ENCODE assay signal across 24 mouse cellular contexts in the genomic region with DNA sequence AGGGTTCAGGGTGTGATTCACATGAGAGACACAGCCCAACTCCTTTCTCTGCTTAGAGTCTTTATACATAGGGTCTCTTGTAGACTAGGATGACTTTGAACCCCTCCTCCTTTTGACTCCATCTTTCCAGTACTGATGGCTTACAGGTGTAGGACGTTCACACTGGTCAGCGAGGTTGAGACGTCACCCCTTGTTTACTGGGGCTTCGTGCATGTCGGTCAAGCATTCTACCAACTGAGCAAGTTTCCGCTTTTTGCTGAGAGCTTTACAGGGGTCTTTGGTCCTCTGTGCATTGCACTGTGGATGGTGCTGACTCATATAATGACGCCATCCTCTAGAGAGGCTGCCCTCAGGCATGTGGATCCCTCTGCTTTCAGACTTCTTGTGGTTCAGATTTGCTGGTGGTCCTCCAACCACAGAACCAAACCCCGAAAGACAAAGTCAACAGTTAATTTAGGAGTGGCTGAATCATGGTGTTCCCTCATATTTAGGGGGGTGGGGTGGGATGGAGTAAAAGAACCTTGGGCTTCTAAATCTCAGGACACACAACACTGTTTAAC. TPM values are rescaled to one million over a fixed set of nuclear protein-coding genes. Genes with fewer than 3 reads are reported as not detected.
DNase-seq lines count a peak whose midpoint lies in the region; ATAC-seq and TF ChIP-seq lines count a peak whose summit lies in the region.
"Had no signal": no experiment of that assay in that cellular context is flagged by ENCODE, and none has a peak within 500 bp of the region (broad histone marks: within the 10 kb centered on the region; RNA-seq: fewer than 3 reads in every experiment).

No protein-coding gene starts in this region.

- H3K9ac ChIP-seq in heart, embryonic 11.5 days (ENCODE audit: low read depth, low read length): no peak overlapping the region
- no peak overlapping the region for H3K9ac ChIP-seq in stomach, embryonic 16.5 days (ENCODE audit: low read length)
- no peak overlapping the region for H3K9ac ChIP-seq in stomach, postnatal 0 days (ENCODE audit: low read length)
- H3K9ac ChIP-seq in embryonic facial prominence, embryonic 15.5 days: no peak overlapping the region
- H3K9ac ChIP-seq: embryonic facial prominence, embryonic 12.5 days; forebrain, postnatal 0 days; heart, embryonic 13.5 days; hindbrain, embryonic 14.5 days had no signal

- ATAC-seq in heart, embryonic 11.5 days (replicated peaks; ENCODE audit: insufficient number of reproducible peaks, low FRiP score, low TSS enrichment): no peak
- 0 out of 2 replicates have a peak, but pooled peaks have one; percentile 5 for ATAC-seq in stomach, embryonic 16.5 days (ENCODE audit: insufficient read depth, low FRiP score)
- no peak for ATAC-seq in stomach, postnatal 0 days (ENCODE audit: low FRiP score, low TSS enrichment)
- 0 out of 2 replicates have a peak, but pooled peaks have one; percentile 29 for ATAC-seq in embryonic facial prominence, embryonic 15.5 days (ENCODE audit: insufficient number of reproducible peaks, low FRiP score, low TSS enrichment, low read depth)
- ATAC-seq: CD4-positive, CD25-positive, alpha-beta regulatory T cell, adult 4 months; forebrain, embryonic 14.5 days; forebrain, postnatal 0 days; inflammation-experienced regulatory T-cells, adult 6 months; intestine, embryonic 16.5 days had no signal

- H3K36me3 ChIP-seq in heart, embryonic 11.5 days (ENCODE audit: control insufficient read depth, insufficient read depth, low read length): no peaks in the 10 kb centered on the region
- no peaks in the 10 kb centered on the region for H3K36me3 ChIP-seq in stomach, embryonic 16.5 days (ENCODE audit: control insufficient read depth, insufficient read depth, low read length)
- H3K36me3 ChIP-seq in stomach, postnatal 0 days (ENCODE audit: control insufficient read depth, insufficient read depth, low read length): no peaks in the 10 kb centered on the region
- H3K36me3 ChIP-seq in embryonic facial prominence, embryonic 15.5 days: no peaks in the 10 kb centered on the region
- H3K36me3 ChIP-seq: embryonic facial prominence, embryonic 12.5 days; heart, embryonic 13.5 days had no signal

- no peaks in the 10 kb centered on the region for H3K27me3 ChIP-seq in heart, embryonic 11.5 days (ENCODE audit: control insufficient read depth, insufficient read depth, low read length)
- H3K27me3 ChIP-seq in stomach, embryonic 16.5 days (ENCODE audit: control insufficient read depth, insufficient read depth, low read length): no peaks in the 10 kb centered on the region
- H3K27me3 ChIP-seq in stomach, postnatal 0 days (ENCODE audit: control insufficient read depth, insufficient read depth, low read length): no peaks in the 10 kb centered on the region
- no peaks in the 10 kb centered on the region for H3K27me3 ChIP-seq in embryonic facial prominence, embryonic 15.5 days
- H3K27me3 ChIP-seq: embryonic facial prominence, embryonic 12.5 days; heart, embryonic 13.5 days had no signal

- H3K4me1 ChIP-seq in heart, embryonic 11.5 days (ENCODE audit: control insufficient read depth, insufficient read depth, low read length): no peaks in the 10 kb centered on the region
- H3K4me1 ChIP-seq in stomach, embryonic 16.5 days (ENCODE audit: control insufficient read depth, insufficient read depth, low read length): no peaks in the 10 kb centered on the region
- no peaks in the 10 kb centered on the region for H3K4me1 ChIP-seq in stomach, postnatal 0 days (replicated peaks; ENCODE audit: control insufficient read depth, insufficient read depth)
- no peaks in the 10 kb centered on the region for H3K4me1 ChIP-seq in embryonic facial prominence, embryonic 15.5 days
- H3K4me1 ChIP-seq: embryonic facial prominence, embryonic 12.5 days had no signal

- no peaks in the 10 kb centered on the region for H3K9me3 ChIP-seq in heart, embryonic 11.5 days (replicated peaks; ENCODE audit: control insufficient read depth, low read length)
- no peaks in the 10 kb centered on the region for H3K9me3 ChIP-seq in stomach, embryonic 16.5 days (replicated peaks; ENCODE audit: control insufficient read depth, low read length)
- no peaks in the 10 kb centered on the region for H3K9me3 ChIP-seq in stomach, postnatal 0 days (ENCODE audit: control insufficient read depth, low read length)
- no peaks in the 10 kb centered on the region for H3K9me3 ChIP-seq in embryonic facial prominence, embryonic 15.5 days (replicated peaks)
- H3K9me3 ChIP-seq: embryonic facial prominence, embryonic 12.5 days; heart, embryonic 13.5 days had no signal

- DNase-seq in heart, adult 11 months: peak; percentile 63
- DNase-seq in stomach, postnatal 0 days (ENCODE audit: low spot score): no peak
- no peak for DNase-seq in urinary bladder, postnatal 36 days (ENCODE audit: low spot score in 2 of 2)
- DNase-seq: adrenal gland, postnatal 10 days; adrenal gland, postnatal 36 days; cerebellum, adult 18-20 months; cerebellum, adult 9-10 months; cerebellum, postnatal 14 days; forebrain, postnatal 0 days; gastrocnemius, adult 2 months; gastrocnemius, postnatal 14 days; heart, adult 18-20 months; heart, postnatal 14 days; heart, postnatal 4 days had no signal

- H3K4me3 ChIP-seq in heart, embryonic 11.5 days (ENCODE audit: low read depth, low read length): no peak overlapping the region
- no peak overlapping the region for H3K4me3 ChIP-seq in stomach, embryonic 16.5 days (replicated peaks; ENCODE audit: low read length)
- H3K4me3 ChIP-seq in stomach, postnatal 0 days (ENCODE audit: low read depth, low read length): no peak overlapping the region
- H3K4me3 ChIP-seq in embryonic facial prominence, embryonic 15.5 days (replicated peaks): no peak overlapping the region
- H3K4me3 ChIP-seq: embryonic facial prominence, embryonic 12.5 days; gastrocnemius, adult 2 months; heart, embryonic 13.5 days had no signal

- TF ChIP-seq EP300 in stomach, postnatal 0 days (optimal IDR thresholded peaks at IDR 0.05): no peak

- 84% methylated on average over 8 of the region's 8 CpGs for WGBS in heart, embryonic 11.5 days (ENCODE audit: insufficient replicate concordance)
- 80% methylated on average over 8 of the region's 8 CpGs for WGBS in stomach, embryonic 16.5 days
- 84% methylated on average over 8 of the region's 8 CpGs for WGBS in stomach, postnatal 0 days
- 83% methylated on average over 8 of the region's 8 CpGs for WGBS in embryonic facial prominence, embryonic 15.5 days

- H3K4me2 ChIP-seq in heart, embryonic 11.5 days: no peak overlapping the region
- no peak overlapping the region for H3K4me2 ChIP-seq in stomach, embryonic 16.5 days (ENCODE audit: low read depth, low read length)
- no peak overlapping the region for H3K4me2 ChIP-seq in stomach, postnatal 0 days (replicated peaks; ENCODE audit: low read depth)
- no peak overlapping the region for H3K4me2 ChIP-seq in embryonic facial prominence, embryonic 15.5 days (replicated peaks)
- H3K4me2 ChIP-seq: embryonic facial prominence, embryonic 12.5 days; heart, embryonic 13.5 days; hindbrain, embryonic 14.5 days had no signal

- TF ChIP-seq CTCF in stomach, postnatal 0 days (IDR thresholded peaks at IDR 0.05; ENCODE audit: low read depth): no peak

- no peak overlapping the region for H3K27ac ChIP-seq in heart, embryonic 11.5 days (ENCODE audit: low read depth, low read length)
- H3K27ac ChIP-seq in stomach, embryonic 16.5 days (ENCODE audit: low read length): no peak overlapping the region
- no peak overlapping the region for H3K27ac ChIP-seq in stomach, postnatal 0 days (replicated peaks)
- no peak overlapping the region for H3K27ac ChIP-seq in embryonic facial prominence, embryonic 15.5 days (replicated peaks)
- H3K27ac ChIP-seq: embryonic facial prominence, embryonic 12.5 days; gastrocnemius, adult 2 months; heart, embryonic 13.5 days; hindbrain, embryonic 14.5 days had no signal

RNA-seq across cellular contexts. Expression of a gene that starts 47.3 kb away (rescaled TPM):
- polyA plus RNA-seq in heart, embryonic 11.5 days (2014; fragmentation: Nextera tagmentation; extraction: Ambion mirVana): 0.08 and 0.16 TPM in 2 replicates
- polyA plus RNA-seq in stomach, embryonic 16.5 days (2015; fragmentation: Nextera tagmentation; extraction: Ambion mirVana): 1.8 and 2.2 TPM in 2 replicates
- 3.2 and 3.8 TPM in 2 replicates for polyA plus RNA-seq in stomach, postnatal 0 days (2015; fragmentation: Nextera tagmentation; extraction: Ambion mirVana)
- polyA plus RNA-seq in embryonic facial prominence, embryonic 15.5 days (2015; fragmentation: Nextera tagmentation; extraction: Ambion mirVana): 1.6 TPM in 2 replicates
- polyA plus RNA-seq: inflammation-experienced regulatory T-cells, adult 6 months had no signal

Comparison
In these comparisons a context has a peak if more than half of its experiments do, and no peak if none do; other contexts are left out.
1. ATAC-seq: peak in stomach, embryonic 16.5 days (single experiment) and embryonic facial prominence, embryonic 15.5 days (single experiment); none in heart, embryonic 11.5 days (single experiment) and stomach, postnatal 0 days (single experiment).